Mouse (Mus musculus) small intestine, adult 2 months (tissue): ENCODE data around the gene Xkrx.

ENCODE experiments used
- CTCF ChIP-seq: fragments of 200-500 bp; IDR thresholded peaks from 2 replicates; pipeline ENCODE4 v1.5.1; 2012; ENCODE audit warnings: low read depth, mild to moderate bottlenecking, control low read depth, inconsistent platforms, low read length, moderate library complexity, mixed read lengths; ENCODE audit not compliant: insufficient replicate concordance, insufficient read length; ENCODE audit errors: extremely low read depth
- POLR2A ChIP-seq: fragments of 200-500 bp; IDR thresholded peaks from 2 replicates; pipeline ENCODE4 v1.6.1; 2012; ENCODE audit warnings: low read depth, mild to moderate bottlenecking, control low read depth, inconsistent platforms, low read length, moderate library complexity

GRCm38 (mm10) chrX:134141986-134142385 lies 19.9 kb downstream of the Xkrx start:
- no peak for TF ChIP-seq CTCF
- TF ChIP-seq POLR2A, result no peak
